Mouse (Mus musculus) cerebellum, adult 18-20 months (tissue): ENCODE measurements around the gene Stx8.

ENCODE experiments used
- DNase-seq, 2 experiments: peaks; one replicate each; pipeline ENCODE4 v3.0.0; 2021

The Stx8 gene

GRCm38 (mm10) chr11:68036133-68036959 lies 70.4 kb downstream of the Stx8 start:
- DNase-seq: no peak

- DNase-seq: no peak
Observed at GRCm38 (mm10) chr11:68037093-68037492, 71.1 kb downstream of the Stx8 start.

GRCm38 (mm10) chr11:68038101-68038500 lies 72.1 kb downstream of the Stx8 start:
- DNase-seq: no peak

GRCm38 (mm10) chr11:68044181-68044580 lies 78.2 kb downstream of the Stx8 start:
- DNase-seq: no peak

GRCm38 (mm10) chr11:68046916-68047315 lies 80.9 kb downstream of the Stx8 start:
- DNase-seq: no peak

- no peak for DNase-seq
Observed at GRCm38 (mm10) chr11:68049261-68050165, 83.5 kb downstream of the Stx8 start.

- no peak for DNase-seq
Observed at GRCm38 (mm10) chr11:68050725-68051124, 84.7 kb downstream of the Stx8 start.

- DNase-seq: no peak
Observed at GRCm38 (mm10) chr11:68051305-68051704, 85.3 kb downstream of the Stx8 start.

- no peak for DNase-seq
Observed at GRCm38 (mm10) chr11:68058466-68059201, 92.6 kb downstream of the Stx8 start.

GRCm38 (mm10) chr11:68060651-68061050 lies 94.7 kb downstream of the Stx8 start:
- no peak for DNase-seq

GRCm38 (mm10) chr11:68062116-68062515 lies 96.1 kb downstream of the Stx8 start:
- DNase-seq: peak; percentile 33 to 35

GRCm38 (mm10) chr11:68067806-68068205 lies 101.8 kb downstream of the Stx8 start:
- DNase-seq: no peak

- no peak for DNase-seq
Observed at GRCm38 (mm10) chr11:68070086-68070485, 104.1 kb downstream of the Stx8 start.

GRCm38 (mm10) chr11:68071836-68072235 lies 105.8 kb downstream of the Stx8 start:
- DNase-seq: no peak

- DNase-seq: no peak
Observed at GRCm38 (mm10) chr11:68072597-68073210, 106.7 kb downstream of the Stx8 start.

- no peak for DNase-seq
Observed at GRCm38 (mm10) chr11:68074686-68075085, 108.7 kb downstream of the Stx8 start.

GRCm38 (mm10) chr11:68075331-68075730 lies 109.3 kb downstream of the Stx8 start:
- no peak for DNase-seq

- no peak for DNase-seq
Observed at GRCm38 (mm10) chr11:68079756-68080155, 113.8 kb downstream of the Stx8 start.

- no peak for DNase-seq
Observed at GRCm38 (mm10) chr11:68080999-68081398, 115.0 kb downstream of the Stx8 start.

- DNase-seq: no peak
Observed at GRCm38 (mm10) chr11:68082756-68083155, 116.8 kb downstream of the Stx8 start.

- no peak for DNase-seq
Observed at GRCm38 (mm10) chr11:68083562-68083961, 117.6 kb downstream of the Stx8 start.

- DNase-seq: peak in 1 of 2 experiments; percentile 28
Observed at GRCm38 (mm10) chr11:68086221-68086620, 120.2 kb downstream of the Stx8 start.

- no peak for DNase-seq
Observed at GRCm38 (mm10) chr11:68089426-68089825, 123.4 kb downstream of the Stx8 start.
